Mouse (Mus musculus) embryonic facial prominence, embryonic 14.5 days (tissue): ENCODE results near the gene Armc2. TPM values are rescaled to one million over a fixed set of nuclear protein-coding genes. Genes with fewer than 3 reads are reported as not detected.

Source experiments
- ATAC-seq: fragments of 200-750 bp; cut with Nextera tagmentation; 2 replicates; pipeline ENCODE4 v1.8.0; 2017; ENCODE audit warnings: low read depth, moderate number of reproducible peaks, moderate TSS enrichment
- DNase-seq: peaks from one replicate; pipeline ENCODE4 v3.0.0-alpha.2; 2015; ENCODE audit warnings: low spot score
- H3K27ac ChIP-seq: fragments of 300-500 bp; sonication (generic); replicated peaks from 2 replicates; pipeline ENCODE4 v1.5.1; 2014; ENCODE audit warnings: low read depth, mild to moderate bottlenecking, low read length, moderate library complexity
- H3K27me3 ChIP-seq: fragments of 300-500 bp; sonication (generic); replicated peaks from 2 replicates; pipeline ENCODE4 v1.6.1; 2014; ENCODE audit warnings: low read length; ENCODE audit not compliant: control insufficient read depth, insufficient read depth
- H3K36me3 ChIP-seq: fragments of 300-500 bp; sonication (generic); 2 replicates; pipeline ENCODE4 v1.6.1; 2014; ENCODE audit warnings: low read length, mixed read lengths; ENCODE audit not compliant: control insufficient read depth, insufficient read depth
- H3K4me1 ChIP-seq: fragments of 300-500 bp; sonication (generic); 2 replicates; pipeline ENCODE4 v1.6.1; 2014; ENCODE audit warnings: antibody characterized with exemption, low read length; ENCODE audit not compliant: control insufficient read depth, insufficient read depth
- H3K4me2 ChIP-seq: fragments of 300-500 bp; sonication (generic); 2 replicates; pipeline ENCODE4 v1.6.1; 2014; ENCODE audit warnings: low read depth, mild to moderate bottlenecking, low read length, moderate library complexity, mixed read lengths
- H3K4me3 ChIP-seq: fragments of 300-500 bp; sonication (generic); 2 replicates; pipeline ENCODE4 v1.5.1; 2014; ENCODE audit warnings: low read depth, mild to moderate bottlenecking, low read length
- H3K9ac ChIP-seq: fragments of 300-500 bp; sonication (generic); 2 replicates; pipeline ENCODE4 v1.6.1; 2014; ENCODE audit warnings: low read depth, mild to moderate bottlenecking, low read length, moderate library complexity, mixed read lengths
- H3K9me3 ChIP-seq: fragments of 300-500 bp; sonication (generic); 2 replicates; pipeline ENCODE4 v1.6.1; 2016; ENCODE audit warnings: low read length; ENCODE audit not compliant: control insufficient read depth
- WGBS: fragments of 180-500 bp; shearing (Covaris S2); extraction: QIAGEN DNeasy Blood & Tissue Kit; methylation state at CpG from one replicate; pipeline ENCODE4 v1.1.7; 2014; 5-methylcytosine and 5-hydroxymethylcytosine counted together
- polyA plus RNA-seq: library from polyadenylated mRNA; unstranded; fragments of >200 nt; fragmentation: Nextera tagmentation; extraction: Ambion mirVana; gene quantifications from 2 replicates; pipeline ENCODE4 v1.2.1, GENCODE M21; 2014

The Armc2 gene
- polyA plus RNA-seq, 1 experiment from 2014 or later, result 4.1 TPM

DNA sequence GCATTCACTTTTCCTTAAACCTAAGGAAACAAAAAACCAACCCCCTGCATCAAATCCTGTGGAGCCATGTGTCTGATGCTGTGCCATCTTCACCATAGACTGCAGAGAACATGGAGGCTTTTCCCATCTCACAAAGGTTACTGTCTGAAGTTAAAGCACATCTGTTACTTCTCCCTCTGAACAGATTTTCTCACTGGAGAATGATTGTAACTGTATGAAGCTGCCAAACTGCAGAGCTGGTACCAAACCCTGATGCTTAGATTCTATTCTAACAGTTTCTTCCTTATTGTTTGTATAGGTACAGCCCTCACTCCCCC, 151.4 kb downstream of the Armc2 start:
- Histone ChIP-seq H3K4me2 (no peak overlapping the region), H3K27ac (peak overlapping the region; percentile 34), H3K9me3 (no peaks in the 10 kb centered on the region), H3K9ac (no peak overlapping the region), H3K27me3 (no peaks in the 10 kb centered on the region), H3K4me1 (peaks cover 12% of the 10 kb centered on the region), H3K36me3 (no peaks in the 10 kb centered on the region), H3K4me3 (no peak overlapping the region)
- no peak for DNase-seq
- no peak for ATAC-seq

DNA sequence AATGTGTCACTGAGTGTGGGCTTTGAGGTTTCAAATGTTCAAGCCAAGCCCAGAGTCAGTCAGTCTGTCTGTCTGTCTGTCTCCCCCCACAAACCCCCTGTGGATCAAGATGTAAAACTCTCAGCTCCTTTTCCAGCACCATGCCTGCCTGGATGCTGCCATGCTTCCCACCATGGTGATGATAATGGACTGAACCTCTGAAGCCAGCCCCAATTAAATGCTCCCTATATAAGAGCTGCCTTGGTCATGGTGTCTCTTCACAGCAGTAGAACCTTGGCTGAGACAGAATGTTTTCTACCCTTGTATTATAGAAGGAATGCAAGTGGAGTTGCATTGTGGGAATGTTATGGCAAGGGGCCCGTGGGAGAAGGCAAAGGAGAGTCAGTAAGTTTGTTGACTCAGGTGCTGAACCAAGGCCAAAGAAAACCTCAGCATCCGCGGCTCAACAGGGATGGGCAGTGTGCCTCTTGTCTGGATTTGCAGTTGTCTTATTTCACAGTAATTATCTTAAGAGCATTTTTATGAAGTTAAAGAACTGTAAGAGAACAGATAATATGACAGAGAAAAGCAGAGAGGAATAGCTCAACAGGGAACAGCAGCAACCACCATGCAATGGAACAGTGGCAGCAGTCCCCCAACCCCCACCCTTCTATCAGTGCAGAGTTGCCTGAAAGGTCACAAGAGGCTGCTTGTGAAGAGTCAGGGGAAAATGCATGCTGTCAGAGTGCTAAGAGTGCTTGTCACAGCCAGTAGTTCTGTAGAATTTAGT, 152.0 kb downstream of the Armc2 start:
- H3K4me2 ChIP-seq, result no peak overlapping the region
- no peaks in the 10 kb centered on the region for H3K9me3 ChIP-seq
- H3K27me3 ChIP-seq, result no peaks in the 10 kb centered on the region
- peak overlapping the region; percentile 61 for H3K27ac ChIP-seq
- peak; percentile 88 for DNase-seq
- H3K4me3 ChIP-seq, result no peak overlapping the region
- H3K4me1 ChIP-seq, result peaks cover 12% of the 10 kb centered on the region
- ATAC-seq, result peak; percentile 75
- 28% methylated on average over 3 of the region's 3 CpGs for WGBS
- H3K9ac ChIP-seq, result no peak overlapping the region
- no peaks in the 10 kb centered on the region for H3K36me3 ChIP-seq

Other genes with a start within 250 kb of the Armc2 start
- gene Cep57l1, start 208.6 kb downstream of the Armc2 start, polyA plus RNA-seq, result 18.1 and 20.1 TPM in 2 replicates
- gene Sesn1, start 208.5 kb downstream of the Armc2 start, polyA plus RNA-seq, result 52.0 and 54.7 TPM in 2 replicates